Mouse (Mus musculus): Measurements from ENCODE around the gene Tlcd2. TPM values are rescaled to one million over a fixed set of nuclear protein-coding genes. Genes with fewer than 3 reads are reported as not detected.

The Tlcd2 gene
- polyA plus RNA-seq, 1 experiment = 5.0 TPM

DNA sequence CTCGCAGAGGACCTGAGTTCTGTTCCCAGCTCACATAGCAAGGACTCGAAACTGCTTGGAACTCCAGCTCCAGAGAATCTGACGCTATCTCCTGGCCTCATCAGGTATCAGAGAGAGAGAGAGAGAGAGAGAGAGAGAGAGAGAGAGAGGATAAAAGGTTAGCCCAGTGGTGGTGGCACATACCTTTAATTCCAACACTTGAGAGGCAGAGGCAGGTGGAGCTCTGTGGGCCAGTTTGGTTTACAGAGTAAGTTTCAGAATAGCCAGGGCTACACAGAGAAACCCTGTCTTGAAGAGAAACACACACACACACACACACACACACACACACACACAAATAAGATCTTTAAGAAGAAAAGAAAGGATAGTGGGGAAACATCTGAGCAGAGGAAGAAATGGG lies 38.4 kb upstream of the Tlcd2 start:
- H3K27ac ChIP-seq (ENCODE audit: control insufficient read depth, insufficient read depth, low read depth, low read length, poor library complexity) = no peak overlapping the region
- H3K4me3 ChIP-seq (replicated peaks; ENCODE audit: control insufficient read depth, low read depth, low read length) = no peak overlapping the region
- WGBS = 92% methylated on average over 3 of the region's 3 CpGs
- no peak for TF ChIP-seq POLR2A (IDR thresholded peaks at IDR 0.05; ENCODE audit: borderline replicate concordance, control insufficient read depth, low read depth, low read length)
- TF ChIP-seq CTCF (IDR thresholded peaks at IDR 0.05; ENCODE audit: control insufficient read depth, insufficient read depth, low read length) = no peak
- H3K4me1 ChIP-seq (ENCODE audit: control insufficient read depth, insufficient read depth, low read length) = no peaks in the 10 kb centered on the region

DNA sequence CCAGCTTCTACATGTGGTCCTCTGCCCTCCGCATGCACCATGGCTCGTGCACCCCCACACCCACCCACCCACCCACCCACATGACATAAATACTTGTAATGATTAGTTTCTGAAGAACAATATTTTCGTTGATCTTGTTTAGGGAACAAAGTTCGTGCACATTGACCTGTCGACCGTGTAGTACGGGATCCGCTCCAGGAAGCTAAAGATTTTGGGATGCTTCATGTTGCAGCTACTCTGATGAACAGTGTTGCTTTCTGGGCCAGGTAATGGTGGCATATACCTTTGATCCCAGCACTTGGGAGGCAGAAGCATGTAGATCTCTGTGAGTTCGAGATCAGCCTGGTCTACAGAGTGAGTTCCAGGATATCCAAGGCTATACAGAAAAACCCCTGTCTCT lies 37.5 kb upstream of the Tlcd2 start:
- 85% methylated on average over 9 of the region's 9 CpGs for WGBS
- Histone ChIP-seq H3K4me3 (replicated peaks; ENCODE audit: control insufficient read depth, low read depth, low read length) (no peak overlapping the region), H3K27ac (ENCODE audit: control insufficient read depth, insufficient read depth, low read depth, low read length, poor library complexity) (no peak overlapping the region), H3K4me1 (ENCODE audit: control insufficient read depth, insufficient read depth, low read length) (no peaks in the 10 kb centered on the region; the same call in 1 of the 2 replicates)
- TF ChIP-seq CTCF (IDR thresholded peaks at IDR 0.05; ENCODE audit: control insufficient read depth, insufficient read depth, low read length) = no peak
- TF ChIP-seq POLR2A (IDR thresholded peaks at IDR 0.05; ENCODE audit: borderline replicate concordance, control insufficient read depth, low read depth, low read length) = no peak

DNA sequence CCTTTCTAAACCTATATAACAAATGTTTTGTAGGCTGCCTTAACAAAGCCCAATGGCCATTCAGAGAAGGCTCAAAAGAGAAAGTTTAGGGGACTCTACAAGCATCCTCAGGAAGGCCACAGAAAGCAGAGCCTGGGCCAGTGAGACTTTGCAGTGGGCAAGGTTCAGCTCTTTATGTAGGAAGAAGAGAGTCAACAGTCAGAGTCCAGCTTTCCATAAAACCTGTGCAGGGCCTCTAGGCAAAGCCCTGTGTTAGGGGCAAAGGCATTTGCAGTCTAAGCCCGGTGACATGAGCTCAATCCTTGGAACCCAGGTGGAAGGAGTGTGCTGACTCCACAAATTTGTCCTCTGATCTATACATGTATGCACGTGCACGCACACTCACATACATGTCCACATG lies 37.1 kb upstream of the Tlcd2 start:
- no peak overlapping the region for H3K4me3 ChIP-seq (replicated peaks; ENCODE audit: control insufficient read depth, low read depth, low read length)
- TF ChIP-seq POLR2A (IDR thresholded peaks at IDR 0.05; ENCODE audit: borderline replicate concordance, control insufficient read depth, low read depth, low read length) (no peak), CTCF (IDR thresholded peaks at IDR 0.05; ENCODE audit: control insufficient read depth, insufficient read depth, low read length) (no peak)
- 88% methylated on average over 3 of the region's 3 CpGs for WGBS
- no peak overlapping the region for H3K27ac ChIP-seq (ENCODE audit: control insufficient read depth, insufficient read depth, low read depth, low read length, poor library complexity)
- H3K4me1 ChIP-seq (ENCODE audit: control insufficient read depth, insufficient read depth, low read length) = no peaks in the 10 kb centered on the region; the same call in 1 of the 2 replicates

- 21% methylated on average over 9 of the region's 9 CpGs for WGBS
- H3K27ac ChIP-seq (ENCODE audit: control insufficient read depth, insufficient read depth, low read depth, low read length, poor library complexity) = peak overlapping the region; percentile 65
Observed at GRCm38 (mm10) chr11:75429019-75429705, 32.4 kb upstream of the Tlcd2 start.

DNA sequence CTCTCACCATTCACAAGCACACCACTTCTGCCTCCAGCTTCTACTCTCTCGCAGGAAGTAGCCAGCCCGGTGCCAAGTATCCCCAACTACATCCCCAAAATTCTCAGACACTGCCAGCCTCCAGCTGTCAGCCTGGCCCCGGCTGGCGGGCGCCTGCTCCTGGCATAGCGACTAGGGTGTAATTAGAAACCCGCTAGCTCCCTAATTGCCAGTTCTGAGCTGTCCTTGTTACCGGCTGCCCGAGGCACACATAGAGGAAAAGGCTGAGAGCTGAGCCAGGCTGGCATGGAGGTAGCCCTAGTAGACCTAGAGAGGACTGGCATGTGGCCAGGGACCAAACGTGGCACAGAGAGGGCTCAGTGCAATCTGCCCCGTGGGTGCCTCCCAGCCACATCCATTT lies 30.2 kb upstream of the Tlcd2 start:
- WGBS = 69% methylated on average over 11 of the region's 11 CpGs
- H3K4me1 ChIP-seq (ENCODE audit: control insufficient read depth, insufficient read depth, low read length) = no peaks in the 10 kb centered on the region; the same call in 1 of the 2 replicates
- TF ChIP-seq CTCF (IDR thresholded peaks at IDR 0.05; ENCODE audit: control insufficient read depth, insufficient read depth, low read length) = no peak
- TF ChIP-seq POLR2A (IDR thresholded peaks at IDR 0.05; ENCODE audit: borderline replicate concordance, control insufficient read depth, low read depth, low read length) = no peak
- no peak overlapping the region for H3K27ac ChIP-seq (ENCODE audit: control insufficient read depth, insufficient read depth, low read depth, low read length, poor library complexity)
- H3K4me3 ChIP-seq (replicated peaks; ENCODE audit: control insufficient read depth, low read depth, low read length) = no peak overlapping the region

More at GRCm38 (mm10) chr11:75429019-75429705, 32.4 kb upstream of the Tlcd2 start:
- TF ChIP-seq CTCF (IDR thresholded peaks at IDR 0.05; ENCODE audit: control insufficient read depth, insufficient read depth, low read length) = no peak
- TF ChIP-seq POLR2A (IDR thresholded peaks at IDR 0.05; ENCODE audit: borderline replicate concordance, control insufficient read depth, low read depth, low read length) = no peak
- H3K4me1 ChIP-seq (ENCODE audit: control insufficient read depth, insufficient read depth, low read length) = no peaks in the 10 kb centered on the region; the same call in 1 of the 2 replicates
- H3K4me3 ChIP-seq (replicated peaks; ENCODE audit: control insufficient read depth, low read depth, low read length) = no peak overlapping the region

DNA sequence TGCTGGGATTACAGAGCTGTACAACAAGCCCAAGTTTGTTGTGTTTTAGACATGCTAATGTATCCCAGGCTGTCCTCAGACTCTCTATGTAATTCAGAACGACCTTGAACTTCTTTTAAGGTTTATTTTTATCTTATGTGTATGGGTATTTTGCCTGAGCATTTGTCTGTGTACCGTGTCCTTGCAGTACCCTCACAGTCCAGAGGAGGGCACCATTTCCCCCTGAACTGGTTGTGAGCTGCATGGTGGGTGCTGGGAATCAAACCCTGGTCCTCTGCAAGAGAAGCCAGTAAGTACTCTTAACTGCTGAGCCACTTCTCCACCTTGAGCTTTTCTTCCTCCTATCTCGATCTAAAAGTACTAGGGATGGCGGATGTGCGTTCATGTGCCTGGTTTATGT lies 27.4 kb upstream of the Tlcd2 start:
- H3K4me1 ChIP-seq (ENCODE audit: control insufficient read depth, insufficient read depth, low read length) = no peaks in the 10 kb centered on the region
- 88% methylated on average over 5 of the region's 5 CpGs for WGBS
- H3K4me3 ChIP-seq (replicated peaks; ENCODE audit: control insufficient read depth, low read depth, low read length) = no peak overlapping the region
- TF ChIP-seq CTCF (IDR thresholded peaks at IDR 0.05; ENCODE audit: control insufficient read depth, insufficient read depth, low read length) = peak; percentile 44
- TF ChIP-seq POLR2A (IDR thresholded peaks at IDR 0.05; ENCODE audit: borderline replicate concordance, control insufficient read depth, low read depth, low read length) = no peak
- no peak overlapping the region for H3K27ac ChIP-seq (ENCODE audit: control insufficient read depth, insufficient read depth, low read depth, low read length, poor library complexity)

- TF ChIP-seq CTCF (IDR thresholded peaks at IDR 0.05; ENCODE audit: control insufficient read depth, insufficient read depth, low read length) (no peak), POLR2A (IDR thresholded peaks at IDR 0.05; ENCODE audit: borderline replicate concordance, control insufficient read depth, low read depth, low read length) (no peak)
- no peak overlapping the region for H3K27ac ChIP-seq (ENCODE audit: control insufficient read depth, insufficient read depth, low read depth, low read length, poor library complexity)
- no peak overlapping the region for H3K4me3 ChIP-seq (replicated peaks; ENCODE audit: control insufficient read depth, low read depth, low read length)
- WGBS = 83% methylated on average over 13 of the region's 13 CpGs
- no peaks in the 10 kb centered on the region for H3K4me1 ChIP-seq (ENCODE audit: control insufficient read depth, insufficient read depth, low read length)
Observed at GRCm38 (mm10) chr11:75438194-75438593, 23.3 kb upstream of the Tlcd2 start.

DNA sequence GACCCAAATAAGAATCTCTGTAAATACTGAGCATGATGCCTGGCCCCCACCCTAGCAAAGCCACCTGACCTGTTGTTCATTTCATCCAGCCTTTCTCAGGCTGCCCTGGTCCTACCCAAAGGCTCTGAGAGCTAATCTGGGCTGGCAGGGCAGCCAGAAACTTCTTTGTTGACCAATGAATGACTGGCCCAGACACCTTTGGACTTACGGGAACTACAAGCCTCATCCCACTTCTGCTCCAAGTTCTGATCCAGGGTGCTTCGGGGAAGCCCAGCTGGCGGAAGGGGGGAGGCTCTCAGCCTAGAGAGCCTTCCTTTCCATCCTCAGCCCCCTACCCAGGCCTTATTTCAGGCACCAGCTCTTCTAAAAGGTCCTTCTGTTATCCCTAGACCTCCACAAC lies 22.7 kb upstream of the Tlcd2 start:
- Histone ChIP-seq H3K27ac (ENCODE audit: control insufficient read depth, insufficient read depth, low read depth, low read length, poor library complexity) (no peak overlapping the region), H3K4me3 (replicated peaks; ENCODE audit: control insufficient read depth, low read depth, low read length) (no peak overlapping the region), H3K4me1 (ENCODE audit: control insufficient read depth, insufficient read depth, low read length) (no peaks in the 10 kb centered on the region)
- TF ChIP-seq POLR2A (IDR thresholded peaks at IDR 0.05; ENCODE audit: borderline replicate concordance, control insufficient read depth, low read depth, low read length) (no peak), CTCF (IDR thresholded peaks at IDR 0.05; ENCODE audit: control insufficient read depth, insufficient read depth, low read length) (no peak)
- WGBS = 88% methylated on average over 3 of the region's 3 CpGs
